Mouse (Mus musculus) midbrain, embryonic 15.5 days (tissue): ENCODE measurements at regions not wholly inside any gene's neighbourhood (a gene's known extent, or its start where the extent isn't known, plus 50 kb on each side); places are given as distances from the start of the nearest gene placed in this dataset.

Source experiments
- ATAC-seq: fragments of 200-750 bp; cut with Nextera tagmentation; replicated peaks from 2 replicates; pipeline ENCODE4 v1.8.0; 2017; ENCODE audit warnings: moderate TSS enrichment
- H3K27ac ChIP-seq: fragments of 300-500 bp; sonication (generic); 2 replicates; pipeline ENCODE4 v1.5.1; 2015; ENCODE audit warnings: mild to moderate bottlenecking, inconsistent platforms
- H3K27me3 ChIP-seq: fragments of 300-500 bp; sonication (generic); replicated peaks from 2 replicates; pipeline ENCODE4 v1.6.1; 2015; ENCODE audit warnings: inconsistent platforms
- H3K36me3 ChIP-seq: fragments of 300-500 bp; sonication (generic); replicated peaks from 2 replicates; pipeline ENCODE4 v1.6.1; 2015; ENCODE audit warnings: inconsistent platforms
- H3K4me1 ChIP-seq: fragments of 300-500 bp; sonication (generic); 2 replicates; pipeline ENCODE4 v1.6.1; 2015; ENCODE audit warnings: inconsistent platforms
- H3K4me2 ChIP-seq: fragments of 300-500 bp; sonication (generic); 2 replicates; pipeline ENCODE4 v1.6.1; 2015; ENCODE audit warnings: inconsistent platforms, mild to moderate bottlenecking, moderate library complexity
- H3K4me3 ChIP-seq: fragments of 300-500 bp; sonication (generic); 2 replicates; pipeline ENCODE4 v1.5.1; 2015; ENCODE audit warnings: mild to moderate bottlenecking, inconsistent platforms
- H3K9ac ChIP-seq: fragments of 300-500 bp; sonication (generic); 2 replicates; pipeline ENCODE4 v1.6.1; 2015; ENCODE audit warnings: mild to moderate bottlenecking, inconsistent platforms
- H3K9me3 ChIP-seq: fragments of 300-500 bp; sonication (generic); 2 replicates; pipeline ENCODE4 v1.6.1; 2016; ENCODE audit warnings: inconsistent platforms
- WGBS: fragments of 180-500 bp; shearing (Covaris S2); methylation state at CpG from one replicate; pipeline ENCODE4 v1.1.7; 2015; ENCODE audit warnings: mixed read lengths; 5-methylcytosine and 5-hydroxymethylcytosine counted together

DNA sequence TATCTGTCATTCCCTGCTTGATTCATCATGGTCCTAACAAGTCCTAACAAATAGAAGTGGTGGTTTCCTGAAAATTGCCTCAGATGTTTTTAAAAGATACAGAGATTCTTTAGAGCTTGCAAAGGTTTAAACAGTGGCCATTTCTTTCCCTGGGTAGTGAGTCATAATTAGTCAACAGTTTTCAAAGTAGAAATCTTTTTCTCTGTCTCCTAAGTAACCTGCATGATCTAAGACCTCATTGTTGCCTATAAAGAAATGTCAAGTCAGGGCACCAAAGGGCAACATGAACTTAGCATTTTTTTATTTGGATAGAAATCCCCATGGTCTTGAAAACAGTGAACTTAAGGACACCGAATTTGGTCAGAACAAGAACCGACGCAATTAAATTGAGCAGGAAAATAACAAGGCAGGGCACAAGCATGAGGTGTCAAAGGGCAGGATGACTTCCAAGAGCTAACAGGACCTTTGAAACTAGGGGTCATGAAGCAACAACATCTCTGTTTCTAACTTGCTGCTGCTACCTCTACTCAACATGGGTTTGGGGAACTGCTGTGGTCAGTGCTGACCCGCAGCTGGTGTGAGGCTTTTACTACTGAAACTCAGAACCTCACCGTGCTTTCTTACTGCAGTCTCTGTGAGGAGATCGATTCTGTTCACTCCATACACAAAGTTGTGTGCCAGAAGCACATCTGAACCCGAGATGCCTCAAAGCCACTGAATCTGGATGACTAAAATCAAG lies 114.2 kb upstream of the Bank1 start:
- WGBS = 84% methylated on average over 7 of the region's 7 CpGs
- Histone ChIP-seq H3K9ac (no peak overlapping the region), H3K27me3 (no peaks in the 10 kb centered on the region), H3K4me2 (no peak overlapping the region), H3K4me1 (no peaks in the 10 kb centered on the region), H3K27ac (no peak overlapping the region), H3K9me3 (no peaks in the 10 kb centered on the region), H3K36me3 (no peaks in the 10 kb centered on the region), H3K4me3 (no peak overlapping the region)
- no peak for ATAC-seq

DNA sequence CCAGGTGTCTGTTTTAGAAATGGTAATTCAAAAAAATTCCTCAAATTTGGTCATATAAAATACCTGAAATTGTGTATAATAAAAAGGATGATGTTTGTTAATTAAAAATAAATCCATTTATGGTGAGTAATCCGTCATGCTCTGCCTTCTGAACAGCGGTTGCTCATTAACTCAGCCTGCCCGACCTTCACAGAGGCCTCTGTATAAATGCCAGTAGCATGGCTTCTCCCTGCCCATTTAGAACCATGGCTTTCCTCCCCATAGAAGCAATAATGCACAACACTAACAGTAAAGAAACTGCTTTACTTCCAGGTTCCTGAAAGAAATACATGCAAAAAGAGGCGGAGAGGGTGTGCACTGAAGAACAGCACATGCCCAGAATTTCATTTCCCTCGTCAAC lies 113.5 kb upstream of the Bank1 start:
- Histone ChIP-seq H3K9me3 (no peaks in the 10 kb centered on the region), H3K4me1 (no peaks in the 10 kb centered on the region), H3K9ac (no peak overlapping the region), H3K27me3 (no peaks in the 10 kb centered on the region), H3K4me2 (no peak overlapping the region), H3K27ac (no peak overlapping the region), H3K4me3 (no peak overlapping the region), H3K36me3 (no peaks in the 10 kb centered on the region)
- ATAC-seq = no peak
- 86% methylated on average over 5 of the region's 5 CpGs for WGBS

DNA sequence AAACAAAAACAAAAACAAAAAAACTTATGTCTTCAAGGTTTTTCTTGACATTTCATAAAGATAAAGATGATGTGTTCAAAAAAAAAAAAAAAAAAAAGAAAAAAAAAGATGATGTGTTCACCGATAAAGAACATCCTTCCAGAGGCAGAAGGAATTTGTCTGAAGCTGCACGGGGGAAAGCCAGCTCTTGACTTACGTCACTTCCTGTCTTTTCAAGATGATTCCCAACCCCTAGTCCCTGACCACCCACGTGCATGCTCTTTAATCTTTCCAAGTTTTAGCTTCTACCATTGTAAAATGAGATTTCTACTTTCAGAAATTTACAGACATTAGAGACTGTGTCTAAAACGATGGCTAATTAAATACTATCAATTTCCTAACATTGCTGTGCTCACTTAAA lies 108.5 kb upstream of the Bank1 start:
- no peaks in the 10 kb centered on the region for H3K27me3 ChIP-seq
- no peak overlapping the region for H3K27ac ChIP-seq
- H3K4me1 ChIP-seq = no peaks in the 10 kb centered on the region
- H3K9me3 ChIP-seq = no peaks in the 10 kb centered on the region
- ATAC-seq = no peak
- H3K4me3 ChIP-seq = no peak overlapping the region
- no peaks in the 10 kb centered on the region for H3K36me3 ChIP-seq
- no peak overlapping the region for H3K4me2 ChIP-seq
- 81% methylated on average over 5 of the region's 5 CpGs for WGBS
- no peak overlapping the region for H3K9ac ChIP-seq

DNA sequence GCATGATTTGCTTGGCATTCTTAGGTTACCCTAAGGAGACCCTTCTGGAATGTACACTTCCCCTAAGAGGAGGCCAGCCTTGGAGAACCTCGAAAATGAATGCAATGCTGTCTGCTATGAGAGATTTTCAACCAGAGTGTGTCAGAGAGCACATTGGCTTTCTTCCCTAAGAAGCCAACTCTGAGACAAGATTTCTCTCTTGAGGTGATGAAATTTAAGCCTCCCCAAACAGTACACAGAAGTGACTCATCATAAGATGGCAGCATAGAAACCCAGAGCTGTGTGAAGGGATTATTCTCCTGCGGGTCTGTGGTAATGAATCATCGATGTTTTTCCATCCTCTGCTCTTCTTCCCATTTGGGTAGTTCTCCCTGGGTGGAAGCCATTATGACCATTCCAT lies 106.2 kb upstream of the Bank1 start:
- no peak overlapping the region for H3K4me2 ChIP-seq
- H3K4me3 ChIP-seq = no peak overlapping the region
- H3K27me3 ChIP-seq = no peaks in the 10 kb centered on the region
- H3K9me3 ChIP-seq = no peaks in the 10 kb centered on the region
- no peaks in the 10 kb centered on the region for H3K4me1 ChIP-seq
- no peaks in the 10 kb centered on the region for H3K36me3 ChIP-seq
- no peak overlapping the region for H3K9ac ChIP-seq
- no peak overlapping the region for H3K27ac ChIP-seq
- ATAC-seq = no peak
- WGBS = 90% methylated on average over 3 of the region's 3 CpGs

DNA sequence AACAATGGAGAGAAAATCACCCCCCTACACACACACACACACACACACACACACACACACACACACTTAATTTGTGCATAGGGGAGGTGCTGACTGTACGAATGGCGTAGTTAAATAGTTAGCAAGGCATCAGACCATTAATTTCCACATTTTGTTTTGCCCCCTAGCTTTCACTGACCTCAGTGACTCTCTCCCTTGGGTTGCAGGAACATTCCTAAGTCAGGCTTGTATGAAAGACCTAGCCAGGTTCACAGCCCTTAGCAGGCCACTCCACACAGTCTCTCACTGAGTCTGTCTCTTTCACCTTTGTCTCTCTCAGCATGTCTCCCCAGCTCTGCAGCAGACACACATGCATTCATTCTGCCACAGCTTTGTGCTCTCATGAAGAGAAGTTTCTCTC lies 101.6 kb upstream of the Bank1 start:
- H3K9me3 ChIP-seq = no peaks in the 10 kb centered on the region
- H3K9ac ChIP-seq = no peak overlapping the region
- H3K36me3 ChIP-seq = no peaks in the 10 kb centered on the region
- no peak overlapping the region for H3K4me3 ChIP-seq
- no peak overlapping the region for H3K27ac ChIP-seq
- no peak for ATAC-seq
- no peaks in the 10 kb centered on the region for H3K27me3 ChIP-seq
- H3K4me1 ChIP-seq = no peaks in the 10 kb centered on the region
- H3K4me2 ChIP-seq = no peak overlapping the region
- WGBS = 86% methylated on average over 2 of the region's 2 CpGs

DNA sequence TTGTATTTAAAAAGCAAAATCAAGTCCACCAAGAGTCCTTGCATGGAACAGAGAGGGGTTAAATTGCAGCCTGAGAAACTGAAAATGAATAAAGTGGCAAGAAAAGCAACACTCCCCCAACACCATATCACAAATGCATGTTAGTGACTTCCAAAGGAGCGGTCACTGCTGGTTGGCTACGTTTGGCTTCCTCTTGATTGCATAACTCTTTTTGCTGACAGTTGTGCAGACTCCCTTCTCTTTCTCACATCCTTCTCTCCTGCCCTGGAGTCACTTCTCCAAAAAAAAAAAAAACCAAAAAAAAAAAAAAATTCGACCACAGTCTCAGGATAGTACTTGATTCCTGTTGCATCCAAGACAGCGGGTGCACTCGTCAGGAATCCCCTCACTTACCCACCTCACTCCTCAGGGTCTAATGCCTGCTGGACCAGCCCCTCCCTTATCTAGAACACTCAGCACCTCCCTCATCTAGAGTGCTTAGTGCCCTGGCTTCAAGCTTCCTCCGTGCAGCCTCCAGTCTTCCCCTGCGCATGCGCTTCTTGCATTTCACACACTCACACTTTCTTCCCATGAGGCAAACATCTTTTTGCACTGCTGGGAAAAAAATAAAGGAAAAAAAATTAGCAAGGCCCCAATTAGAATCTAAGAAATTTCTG lies 100.8 kb upstream of the Bank1 start:
- Histone ChIP-seq H3K4me3 (no peak overlapping the region), H3K4me2 (no peak overlapping the region), H3K27me3 (no peaks in the 10 kb centered on the region), H3K4me1 (no peaks in the 10 kb centered on the region), H3K9ac (no peak overlapping the region), H3K9me3 (no peaks in the 10 kb centered on the region), H3K36me3 (no peaks in the 10 kb centered on the region), H3K27ac (no peak overlapping the region)
- WGBS = 78% methylated on average over 8 of the region's 8 CpGs
- ATAC-seq = no peak

DNA sequence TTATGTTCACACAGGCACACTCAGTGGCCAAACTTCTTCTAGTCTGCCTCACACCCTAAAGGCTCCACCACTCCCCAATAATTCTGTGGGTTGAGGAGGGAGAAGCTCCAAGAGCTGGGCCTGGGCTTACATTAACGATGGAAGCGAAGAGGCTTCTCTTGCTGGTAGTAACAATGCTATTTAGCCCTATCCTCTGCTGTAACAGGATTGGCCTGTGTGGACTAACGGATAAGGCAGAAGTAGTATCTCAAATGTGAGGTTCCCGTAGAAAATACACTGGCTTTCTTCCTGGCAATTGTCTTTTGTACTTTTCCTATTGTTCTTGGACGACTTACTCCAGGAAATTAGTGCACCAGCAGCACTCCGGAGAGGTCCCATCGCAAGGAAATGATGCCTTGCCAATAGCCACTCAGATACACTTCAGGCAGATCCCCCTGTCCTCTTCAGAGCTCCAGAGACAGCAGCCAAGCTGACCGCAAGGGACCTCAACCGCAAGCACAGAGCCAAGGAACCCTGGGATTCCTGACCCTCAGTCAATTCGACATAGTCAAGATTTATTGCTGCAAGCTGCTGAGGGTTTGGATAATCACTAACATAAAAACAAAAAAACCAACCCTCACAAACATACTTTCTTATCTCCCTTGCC lies 96.2 kb upstream of the Bank1 start:
- no peak overlapping the region for H3K27ac ChIP-seq
- H3K9ac ChIP-seq = no peak overlapping the region
- no peaks in the 10 kb centered on the region for H3K9me3 ChIP-seq
- ATAC-seq = no peak
- H3K4me1 ChIP-seq = no peaks in the 10 kb centered on the region
- no peak overlapping the region for H3K4me3 ChIP-seq
- 87% methylated on average over 10 of the region's 10 CpGs for WGBS
- no peaks in the 10 kb centered on the region for H3K36me3 ChIP-seq
- no peaks in the 10 kb centered on the region for H3K27me3 ChIP-seq
- no peak overlapping the region for H3K4me2 ChIP-seq

DNA sequence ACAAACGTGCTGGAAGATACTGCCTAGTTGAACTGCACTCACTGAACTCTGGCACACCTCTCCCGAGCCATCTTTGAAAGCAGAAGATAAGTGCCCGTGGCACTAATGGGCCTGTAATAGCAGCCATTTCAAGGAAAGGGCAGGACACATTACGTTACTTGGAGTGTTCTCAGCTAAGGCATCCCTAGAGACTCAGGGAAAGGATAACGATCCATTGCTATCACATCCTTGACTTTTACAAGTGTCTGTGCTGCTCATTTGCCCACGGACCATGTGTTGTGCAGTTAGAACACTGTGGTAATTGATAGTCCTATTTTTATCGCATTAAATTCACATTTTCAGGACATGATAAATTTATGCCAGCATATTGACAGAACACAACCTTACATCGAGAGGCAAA lies 79.7 kb upstream of the Bank1 start:
- no peaks in the 10 kb centered on the region for H3K4me1 ChIP-seq
- no peaks in the 10 kb centered on the region for H3K9me3 ChIP-seq
- WGBS = 64% methylated on average over 8 of the region's 8 CpGs
- no peak overlapping the region for H3K4me3 ChIP-seq
- H3K27ac ChIP-seq = no peak overlapping the region
- H3K4me2 ChIP-seq = no peak overlapping the region
- no peaks in the 10 kb centered on the region for H3K27me3 ChIP-seq
- ATAC-seq = no peak
- H3K9ac ChIP-seq = no peak overlapping the region
- no peaks in the 10 kb centered on the region for H3K36me3 ChIP-seq

DNA sequence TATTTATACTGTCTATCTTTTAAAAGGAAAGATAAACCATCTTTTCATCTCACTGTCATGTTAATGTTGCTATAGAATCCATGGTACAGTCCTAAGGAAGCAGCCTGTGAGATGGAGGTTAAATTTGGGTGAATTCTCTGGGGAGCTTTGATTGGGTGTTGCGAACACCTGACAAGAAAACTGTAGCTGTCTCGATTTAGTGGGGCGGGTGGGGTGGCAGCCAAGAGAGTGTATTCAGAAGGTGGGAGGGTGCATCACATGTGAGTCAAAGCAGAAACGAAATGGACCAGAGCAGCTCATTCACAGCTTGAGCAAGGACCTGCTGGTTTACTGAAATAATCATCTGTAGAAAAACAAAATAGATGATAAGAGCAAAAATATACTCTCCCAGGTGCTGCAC lies 57.4 kb upstream of the Bank1 start:
- Histone ChIP-seq H3K27ac (no peak overlapping the region), H3K36me3 (no peaks in the 10 kb centered on the region), H3K4me1 (no peaks in the 10 kb centered on the region), H3K27me3 (no peaks in the 10 kb centered on the region), H3K9me3 (no peaks in the 10 kb centered on the region), H3K4me2 (no peak overlapping the region), H3K4me3 (no peak overlapping the region), H3K9ac (no peak overlapping the region)
- WGBS = 80% methylated on average over 4 of the region's 4 CpGs
- no peak for ATAC-seq

DNA sequence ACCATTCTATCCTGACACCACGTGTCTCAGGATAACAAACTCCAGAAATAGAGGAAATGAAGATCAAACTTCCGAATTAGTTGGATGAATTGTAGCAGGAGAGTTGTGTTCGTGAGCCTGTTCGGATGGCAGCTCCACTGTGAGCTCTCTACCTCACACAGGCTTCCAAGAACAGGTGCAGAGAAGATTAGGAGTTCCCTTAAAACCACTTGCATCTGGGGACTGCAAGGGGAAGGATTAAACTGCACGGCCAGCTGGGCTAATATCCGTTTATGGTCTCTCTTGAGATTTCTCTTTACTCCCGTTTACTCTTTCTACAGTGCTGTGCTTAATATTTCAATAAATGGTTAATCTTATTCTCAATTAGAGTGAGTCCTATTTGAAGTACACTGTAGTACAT lies 54.8 kb upstream of the Bank1 start:
- H3K36me3 ChIP-seq = no peaks in the 10 kb centered on the region
- no peak overlapping the region for H3K4me2 ChIP-seq
- ATAC-seq = no peak
- H3K27me3 ChIP-seq = no peaks in the 10 kb centered on the region
- no peaks in the 10 kb centered on the region for H3K9me3 ChIP-seq
- no peak overlapping the region for H3K27ac ChIP-seq
- no peaks in the 10 kb centered on the region for H3K4me1 ChIP-seq
- H3K9ac ChIP-seq = no peak overlapping the region
- 56% methylated on average over 7 of the region's 7 CpGs for WGBS
- no peak overlapping the region for H3K4me3 ChIP-seq

DNA sequence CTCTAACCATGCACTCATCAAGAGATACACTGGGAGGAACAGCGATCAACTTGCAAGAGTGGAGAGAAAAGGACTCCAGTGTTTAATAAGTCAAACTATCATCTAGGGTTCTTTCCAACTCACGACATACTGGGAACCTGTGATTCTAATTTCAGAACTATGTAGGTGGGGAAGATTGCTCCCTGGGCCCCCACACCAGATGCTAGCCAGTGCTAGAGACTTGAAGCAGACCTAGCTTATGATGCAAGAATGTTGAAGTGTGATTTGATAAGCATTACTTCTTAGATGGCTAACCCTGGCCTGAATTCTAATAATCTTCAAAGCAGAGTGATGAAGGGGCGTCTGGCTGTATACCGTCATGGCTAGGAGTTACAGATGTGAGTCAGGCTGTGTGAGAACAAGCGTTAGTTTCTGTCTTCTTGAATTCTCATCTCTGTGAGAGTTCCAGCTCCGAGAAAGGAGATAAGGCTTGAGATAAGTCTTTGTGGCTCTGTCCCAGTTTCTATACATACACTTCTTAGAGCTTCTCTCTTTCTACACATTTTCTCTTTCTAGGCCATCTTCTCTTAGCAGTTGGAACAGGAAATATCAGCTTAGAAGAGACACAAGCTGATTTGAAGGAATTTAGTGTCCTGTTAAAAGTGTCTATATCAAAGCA lies 54.0 kb upstream of the Bank1 start:
- H3K4me2 ChIP-seq = no peak overlapping the region
- WGBS = 89% methylated on average over 6 of the region's 6 CpGs
- no peaks in the 10 kb centered on the region for H3K9me3 ChIP-seq
- no peak overlapping the region for H3K4me3 ChIP-seq
- H3K27ac ChIP-seq = no peak overlapping the region
- H3K27me3 ChIP-seq = no peaks in the 10 kb centered on the region
- H3K9ac ChIP-seq = no peak overlapping the region
- H3K4me1 ChIP-seq = no peaks in the 10 kb centered on the region
- ATAC-seq = no peak
- no peaks in the 10 kb centered on the region for H3K36me3 ChIP-seq

DNA sequence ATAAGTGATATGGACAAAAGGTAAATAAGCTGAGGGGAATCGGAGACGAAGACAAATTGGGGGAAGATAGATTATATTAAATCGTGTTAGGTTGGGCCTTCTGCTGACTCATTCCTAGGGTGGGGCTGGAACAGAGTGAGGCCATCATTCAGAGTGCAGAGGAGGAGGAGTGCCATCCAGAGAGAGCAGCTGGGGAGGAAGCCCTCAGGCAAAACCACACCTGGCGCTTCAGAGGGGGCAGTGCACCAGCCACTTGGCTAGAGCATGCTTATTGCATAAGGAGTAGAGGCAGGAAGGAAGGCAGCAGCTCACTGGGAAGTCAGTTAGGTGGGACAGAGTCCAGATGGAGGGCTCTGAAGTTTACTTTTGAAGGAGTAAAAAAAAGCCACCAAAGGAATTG lies 51.0 kb upstream of the Bank1 start:
- no peaks in the 10 kb centered on the region for H3K9me3 ChIP-seq
- ATAC-seq = no peak
- H3K4me3 ChIP-seq = no peak overlapping the region
- H3K9ac ChIP-seq = no peak overlapping the region
- H3K27me3 ChIP-seq = no peaks in the 10 kb centered on the region
- WGBS = 86% methylated on average over 4 of the region's 4 CpGs
- H3K4me2 ChIP-seq = no peak overlapping the region
- H3K27ac ChIP-seq = no peak overlapping the region
- no peaks in the 10 kb centered on the region for H3K4me1 ChIP-seq
- H3K36me3 ChIP-seq = no peaks in the 10 kb centered on the region
